Mouse (Mus musculus): ENCODE results near the gene Ranbp17.

Ranbp17 gene

DNA sequence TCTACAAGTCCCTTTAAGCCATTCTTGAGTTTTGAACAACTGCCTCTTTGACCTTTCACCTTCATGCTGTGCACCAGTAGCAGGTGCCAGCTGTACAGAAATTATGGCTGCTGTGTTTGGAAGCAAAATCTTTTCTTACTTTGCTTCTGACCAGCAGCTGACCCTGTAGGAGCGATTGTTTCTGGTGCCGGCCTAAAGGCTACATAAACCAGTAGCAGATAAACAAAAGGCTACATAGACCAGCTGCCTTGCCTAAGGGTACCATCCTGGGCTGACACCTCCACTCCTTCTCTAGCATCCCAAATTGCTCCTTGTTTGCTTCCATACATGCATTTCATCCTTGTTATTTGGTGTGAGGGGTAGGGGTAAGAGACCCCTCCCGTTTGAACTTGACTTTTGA, 279.4 kb downstream of the Ranbp17 start:
- ATAC-seq (ENCODE audit: low TSS enrichment): no peak

DNA sequence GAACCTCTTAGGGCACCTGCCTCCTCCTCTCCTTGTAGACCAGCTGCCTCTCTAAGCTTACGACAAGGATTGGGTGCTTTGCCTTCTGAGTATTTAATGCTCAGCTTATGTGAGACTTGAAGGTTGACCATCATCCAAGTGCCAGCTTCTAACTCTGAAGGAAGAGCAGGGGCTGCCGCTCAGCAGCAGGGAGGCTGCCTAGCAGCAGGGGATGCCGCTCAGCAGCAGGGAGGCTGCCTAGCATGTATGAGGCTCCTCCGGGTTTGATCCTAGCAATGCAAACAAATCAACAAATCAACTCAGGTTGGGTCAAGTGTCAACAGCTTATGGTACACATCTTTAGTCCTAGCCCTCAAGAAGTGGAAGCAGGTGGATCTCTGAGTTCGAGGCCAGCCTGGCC, 281.5 kb downstream of the Ranbp17 start:
- ATAC-seq (ENCODE audit: low TSS enrichment): no peak

DNA sequence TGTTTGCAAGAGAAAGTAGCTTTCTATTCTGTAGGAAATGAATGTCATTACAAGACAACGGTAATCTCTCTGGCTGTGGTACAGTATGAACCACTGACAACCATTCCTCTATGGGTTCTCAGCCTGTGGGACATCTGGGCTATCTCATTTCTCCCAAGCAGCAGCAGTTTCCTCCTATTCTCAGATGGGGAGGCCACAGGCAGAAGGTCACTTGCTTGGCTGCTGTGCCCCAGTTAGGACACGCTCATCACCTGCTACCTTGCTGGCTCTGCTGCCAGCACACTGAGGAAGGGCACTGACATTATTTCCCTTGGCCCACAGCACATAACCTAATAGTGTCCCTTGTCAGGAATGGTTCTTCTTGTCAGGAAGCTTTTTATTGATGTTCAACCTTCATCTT, 285.4 kb downstream of the Ranbp17 start:
- no peak for ATAC-seq (ENCODE audit: low TSS enrichment)

DNA sequence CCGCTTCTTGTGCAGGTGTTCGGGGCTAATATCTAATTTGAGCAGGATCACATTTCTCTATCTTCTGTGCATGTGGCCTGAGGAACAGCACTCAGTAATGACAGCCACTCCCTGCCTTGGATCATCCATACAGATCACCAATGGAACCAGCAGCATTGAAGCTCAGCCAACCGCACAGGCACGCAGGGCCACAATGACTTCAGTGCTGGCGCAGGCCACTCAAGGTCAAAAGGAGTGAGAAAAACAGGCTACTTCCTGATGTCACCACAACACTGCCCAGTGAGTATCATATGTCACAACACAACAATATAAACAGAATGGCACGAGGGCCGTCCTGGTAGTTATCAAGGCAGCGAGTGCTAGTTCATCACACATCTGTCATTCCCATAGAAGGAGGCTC, 287.0 kb downstream of the Ranbp17 start:
- ATAC-seq (ENCODE audit: low TSS enrichment): no peak

DNA sequence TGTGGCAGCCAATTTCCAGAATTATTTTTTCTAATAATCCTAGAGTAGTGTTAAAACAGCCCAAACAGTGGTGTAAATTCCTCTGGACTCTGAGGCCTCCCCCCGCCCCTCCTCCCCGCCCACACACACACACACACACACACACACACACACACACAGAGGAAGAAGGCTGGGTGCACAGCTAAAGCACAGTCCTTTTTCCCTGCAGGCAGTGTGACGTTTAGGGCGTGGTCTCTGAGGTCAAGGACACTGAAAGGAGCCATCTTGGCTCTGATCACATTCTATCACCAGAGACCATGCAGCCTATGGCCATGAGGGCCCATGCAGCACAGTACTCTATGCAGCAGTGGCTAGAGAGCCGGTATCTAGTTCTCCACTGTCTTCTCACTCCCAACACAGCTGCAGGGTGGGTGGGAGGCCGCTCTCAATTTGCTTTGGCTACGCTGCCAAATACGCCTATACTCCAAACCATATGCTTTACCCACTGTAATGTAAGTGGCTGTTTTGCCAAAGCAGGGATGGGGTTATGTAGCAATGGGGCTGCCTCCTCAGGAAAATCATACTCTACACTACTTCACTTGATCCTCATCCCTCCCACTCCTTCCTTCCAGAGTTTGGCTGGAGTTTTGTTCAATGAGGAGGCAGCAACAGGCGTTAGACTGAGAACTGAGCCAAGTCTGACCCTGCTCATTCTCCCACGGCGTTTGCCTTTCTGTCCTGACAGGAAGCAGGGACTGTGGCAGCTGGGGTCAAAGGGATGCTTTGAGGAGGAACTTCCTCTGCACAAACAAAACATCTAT, 291.8 kb downstream of the Ranbp17 start:
- ATAC-seq (ENCODE audit: low TSS enrichment): peak; percentile 96

DNA sequence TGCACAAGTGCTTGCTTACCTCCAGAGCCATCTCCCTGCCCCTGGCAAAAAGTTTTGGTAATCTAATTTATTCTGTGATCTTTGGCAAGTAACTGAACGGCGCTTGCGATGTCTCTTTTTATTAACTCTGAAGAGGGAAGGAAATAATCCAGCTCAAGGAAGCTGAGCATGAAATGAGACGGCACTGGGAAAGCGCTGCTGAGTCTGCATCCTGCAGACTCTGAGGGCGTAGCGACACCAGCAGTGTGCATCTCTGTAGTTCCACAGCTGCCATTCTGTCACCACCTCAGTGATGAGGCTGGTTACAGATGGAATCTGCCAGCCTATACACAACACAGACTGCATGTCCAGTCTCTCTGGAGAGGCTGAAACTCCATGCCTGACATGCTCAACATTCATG, 292.8 kb downstream of the Ranbp17 start:
- ATAC-seq (ENCODE audit: low TSS enrichment): 0 out of 2 replicates have a peak, but pooled peaks have one; percentile 52

DNA sequence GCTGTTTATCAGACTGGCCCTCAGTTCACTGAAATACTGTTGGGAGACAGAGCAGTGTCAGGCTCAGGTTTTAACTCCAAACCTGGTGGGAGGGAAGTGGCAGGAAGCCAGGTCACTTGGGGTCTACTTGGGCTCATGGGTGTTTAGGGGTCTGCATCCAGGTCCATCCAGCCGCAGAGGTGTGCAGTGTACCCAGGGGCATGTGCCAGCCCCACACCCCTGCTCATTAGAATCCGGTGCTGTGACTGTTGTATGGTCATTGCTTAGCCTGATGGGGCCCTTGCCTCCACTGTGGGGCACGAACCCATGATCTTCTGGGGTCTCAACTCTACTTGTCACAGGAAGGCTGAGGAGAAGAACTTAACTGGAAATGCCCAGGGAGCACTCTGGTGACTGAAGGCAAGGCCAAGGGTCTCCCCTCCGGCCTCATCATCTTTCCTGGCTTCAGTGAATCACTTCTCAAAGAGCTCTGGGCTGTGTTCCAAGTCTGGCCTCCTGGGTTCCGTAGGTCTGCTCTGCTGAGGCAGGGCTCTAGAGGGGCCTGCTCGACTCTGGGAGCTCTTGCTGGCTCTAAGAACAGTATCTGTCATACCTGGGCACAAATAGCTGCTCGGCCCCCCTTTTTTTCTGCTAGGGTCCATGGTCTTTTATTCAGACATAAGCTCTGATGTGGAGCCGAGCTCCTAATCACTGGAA, 296.0 kb downstream of the Ranbp17 start:
- no peak for ATAC-seq (ENCODE audit: low TSS enrichment)

DNA sequence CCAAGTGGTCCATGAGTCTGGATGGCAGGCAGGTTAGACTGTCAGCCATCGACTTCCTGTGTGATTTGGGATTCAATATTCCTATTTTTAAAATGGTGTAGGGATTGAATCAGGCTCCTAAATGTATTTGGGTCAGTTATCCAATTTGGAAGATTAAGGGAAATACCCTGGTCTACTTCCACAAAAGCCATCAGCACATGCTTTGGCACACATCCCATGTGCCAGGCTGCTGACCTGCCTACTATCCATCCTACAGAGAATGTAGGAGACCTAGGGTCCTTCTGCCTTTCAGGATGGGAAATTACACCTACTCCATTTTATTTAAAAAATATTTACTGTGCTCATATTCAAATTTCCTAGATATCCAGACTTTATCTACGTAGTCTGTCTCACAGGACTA, 306.1 kb downstream of the Ranbp17 start:
- no peak for ATAC-seq (ENCODE audit: low TSS enrichment)

DNA sequence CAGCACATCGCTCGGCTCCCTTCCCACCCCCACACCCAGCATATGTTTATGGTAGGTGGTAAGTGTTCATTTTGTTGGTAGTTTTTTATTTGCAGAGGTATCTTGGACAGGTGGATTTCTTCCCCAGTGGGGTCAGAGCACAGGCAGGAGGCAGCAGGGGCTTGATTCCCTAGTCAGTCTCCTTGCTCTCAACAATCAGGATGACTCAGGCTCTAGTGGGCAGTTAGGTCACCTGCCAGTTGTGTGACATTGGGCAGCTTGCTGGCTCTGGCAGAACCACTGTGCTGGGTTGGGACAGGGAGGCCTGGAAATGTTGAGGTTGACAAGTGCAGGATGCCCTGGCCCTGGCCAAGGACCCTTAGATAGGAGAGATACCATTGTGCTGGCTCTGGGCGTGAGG, 308.6 kb downstream of the Ranbp17 start:
- no peak for ATAC-seq (ENCODE audit: low TSS enrichment)

DNA sequence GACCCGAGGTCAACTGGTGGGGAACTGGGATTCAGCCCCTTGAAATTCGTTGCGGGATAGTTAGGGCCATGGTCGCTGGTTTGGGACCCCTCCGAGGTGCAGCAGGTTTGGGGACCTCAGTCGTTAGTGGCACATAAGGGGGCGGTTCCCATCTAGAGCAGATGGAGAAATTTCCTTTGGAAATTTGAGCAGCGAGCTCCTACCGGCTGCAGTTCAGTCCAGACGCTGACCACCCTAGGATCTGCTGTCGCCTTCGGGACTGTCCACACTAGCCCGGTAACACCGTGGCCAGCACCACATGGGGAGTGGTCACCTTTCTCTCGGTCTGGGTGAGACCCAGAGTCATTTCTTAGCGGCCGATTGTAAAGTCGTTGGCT, 309.2 kb downstream of the Ranbp17 start:
- no peak for ATAC-seq (ENCODE audit: low TSS enrichment)

DNA sequence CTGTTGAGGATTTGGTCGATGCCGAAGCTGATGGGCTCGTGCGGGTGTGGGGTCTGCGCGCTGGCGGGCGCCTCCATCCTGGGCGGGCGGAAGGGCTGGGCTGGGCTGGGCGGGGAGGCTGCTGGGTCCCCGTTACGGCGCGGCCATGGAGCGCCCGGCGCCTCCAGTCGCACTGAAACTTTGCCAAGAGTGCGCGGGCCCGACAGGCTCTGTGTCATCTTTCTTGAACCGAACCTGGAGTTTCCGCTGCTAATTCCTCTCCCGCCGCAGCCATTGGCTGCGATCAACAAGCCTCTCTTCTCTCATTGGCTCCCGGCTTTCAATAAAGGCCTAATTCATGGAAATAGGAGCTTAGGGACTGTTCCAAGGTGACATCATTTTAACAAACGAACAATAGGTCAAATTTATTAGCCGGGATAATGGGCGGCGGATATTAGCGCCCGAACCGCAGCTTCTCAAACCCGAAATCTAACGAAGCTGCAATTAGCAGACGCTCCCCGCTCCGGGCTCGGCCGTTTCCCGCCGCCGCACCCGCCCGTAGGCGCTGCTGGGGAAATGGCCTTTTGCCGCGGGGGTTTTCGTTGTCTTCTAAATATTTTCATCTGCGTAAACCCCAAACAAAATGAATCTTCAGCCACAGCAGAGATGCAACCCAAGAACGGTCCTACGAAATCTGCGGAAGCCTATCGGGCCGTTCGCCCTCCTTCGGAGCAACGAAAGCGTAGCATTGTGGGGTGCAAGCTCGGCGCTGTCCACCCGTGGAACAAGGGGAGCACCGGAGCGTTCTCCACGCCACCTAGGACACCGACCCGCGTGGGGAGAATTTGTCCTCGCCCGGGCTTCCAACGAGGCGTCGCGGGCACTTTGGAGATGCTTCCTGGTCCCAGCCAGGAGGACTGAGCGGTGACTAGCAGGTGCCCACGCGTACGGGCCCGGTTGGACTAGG, 309.9 kb downstream of the Ranbp17 start, which contains the start of gene Tlx3:
Tlx3 (minus strand) TSS at position 207 of the 946 bp plus-strand sequence.
- no peak for ATAC-seq (ENCODE audit: low TSS enrichment)

DNA sequence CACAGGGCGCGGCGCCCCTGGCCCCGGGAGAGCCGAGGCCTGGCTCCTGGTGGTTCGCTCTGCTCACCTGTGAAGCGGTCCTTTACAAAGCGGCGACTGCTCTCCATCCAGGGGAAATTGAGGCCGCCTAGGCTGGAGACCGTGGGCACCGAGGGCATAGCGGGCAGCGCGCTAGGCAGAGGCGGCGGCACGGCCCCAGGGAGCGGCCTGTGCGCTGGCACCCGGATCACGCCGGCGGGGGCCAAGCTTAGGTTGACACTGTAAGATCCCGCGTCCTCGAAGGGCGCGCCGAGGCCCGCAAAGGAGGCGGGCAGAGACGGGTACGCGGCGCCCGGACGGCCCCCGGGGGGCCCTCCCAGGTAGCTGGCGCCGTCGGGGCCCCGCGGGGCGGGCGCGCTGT, 310.6 kb downstream of the Ranbp17 start:
- ATAC-seq (ENCODE audit: low TSS enrichment): no peak

DNA sequence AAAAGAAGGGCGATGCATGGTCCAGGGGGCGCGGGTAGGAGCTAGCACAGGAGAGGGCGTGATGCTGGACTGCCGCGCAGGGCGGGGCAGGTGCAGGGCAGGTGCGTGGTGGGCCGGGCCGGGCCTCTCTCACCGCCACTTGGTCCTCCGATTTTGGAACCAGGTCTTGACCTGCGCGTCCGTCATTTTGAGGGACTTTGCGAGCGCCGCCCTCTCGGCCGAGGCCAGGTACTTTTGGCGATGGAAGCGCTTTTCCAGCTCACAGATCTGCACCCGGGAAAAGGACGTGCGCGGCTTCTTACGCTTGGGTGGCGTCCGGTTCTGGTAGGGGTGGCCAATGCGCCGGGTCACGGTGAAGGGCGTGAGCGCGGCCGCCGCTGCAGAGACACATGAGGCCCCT, 311.2 kb downstream of the Ranbp17 start:
- ATAC-seq (ENCODE audit: low TSS enrichment): no peak

DNA sequence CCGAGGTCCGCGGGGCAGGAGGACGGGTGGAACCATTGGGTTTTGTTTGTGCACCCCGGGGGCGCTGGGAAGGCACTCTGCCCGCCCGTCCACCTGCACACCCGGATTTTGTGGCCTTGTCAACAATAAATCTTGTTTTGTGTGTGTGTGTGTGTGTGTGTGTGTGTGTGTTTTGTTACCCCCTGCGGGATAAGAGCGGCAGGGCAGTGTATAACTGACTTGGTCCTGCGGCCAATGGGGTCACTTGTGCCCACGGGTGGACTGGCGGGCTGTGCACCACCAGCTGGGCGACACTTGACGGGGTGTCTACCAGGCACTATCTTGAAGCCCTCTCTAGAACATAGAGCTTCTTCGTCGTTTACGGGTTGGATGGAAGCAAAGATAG, 311.9 kb downstream of the Ranbp17 start:
- no peak for ATAC-seq (ENCODE audit: low TSS enrichment)

DNA sequence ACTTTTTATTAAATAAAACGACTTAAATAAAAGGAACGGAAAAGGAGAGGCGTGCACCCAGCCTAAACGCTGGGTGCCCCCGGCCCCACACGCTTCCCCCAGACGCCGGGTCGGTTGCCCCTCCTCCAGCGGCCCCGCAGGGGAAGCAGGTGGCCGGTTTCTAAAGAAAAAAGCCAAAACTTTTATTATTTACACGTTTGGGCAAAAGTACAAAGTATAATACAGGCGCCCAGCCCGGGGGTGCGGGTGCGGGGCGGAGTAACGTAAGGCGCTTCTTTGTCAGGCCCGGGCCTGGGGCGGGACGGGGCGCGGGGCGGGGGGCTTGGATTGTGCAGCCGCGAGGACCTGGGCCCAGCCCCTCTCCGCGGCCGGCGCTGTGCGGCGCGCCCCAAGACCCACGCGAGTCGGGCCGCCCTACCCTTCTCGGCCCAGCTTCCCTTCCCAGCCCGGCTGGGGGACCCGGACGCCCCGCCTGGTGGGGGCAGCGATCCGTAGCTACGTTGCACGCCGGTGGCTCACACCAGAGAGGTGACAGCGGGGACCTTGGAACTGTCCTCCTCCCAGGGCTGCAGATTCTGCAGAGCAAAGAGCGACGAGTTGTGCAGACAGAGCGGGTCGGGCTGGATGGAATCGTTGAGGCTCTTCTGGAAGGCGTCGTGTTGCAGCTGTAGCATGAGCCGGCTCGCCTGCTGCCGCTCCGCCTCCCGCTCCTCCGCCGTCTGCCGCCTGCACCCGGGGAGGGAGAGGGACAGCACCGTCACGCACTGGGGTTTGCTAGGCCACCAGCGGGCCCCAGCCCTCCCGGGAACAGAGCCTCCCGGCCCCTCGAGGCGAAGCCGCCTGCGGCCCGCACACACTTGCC, 312.6 kb downstream of the Ranbp17 start:
- ATAC-seq (ENCODE audit: low TSS enrichment): no peak

DNA sequence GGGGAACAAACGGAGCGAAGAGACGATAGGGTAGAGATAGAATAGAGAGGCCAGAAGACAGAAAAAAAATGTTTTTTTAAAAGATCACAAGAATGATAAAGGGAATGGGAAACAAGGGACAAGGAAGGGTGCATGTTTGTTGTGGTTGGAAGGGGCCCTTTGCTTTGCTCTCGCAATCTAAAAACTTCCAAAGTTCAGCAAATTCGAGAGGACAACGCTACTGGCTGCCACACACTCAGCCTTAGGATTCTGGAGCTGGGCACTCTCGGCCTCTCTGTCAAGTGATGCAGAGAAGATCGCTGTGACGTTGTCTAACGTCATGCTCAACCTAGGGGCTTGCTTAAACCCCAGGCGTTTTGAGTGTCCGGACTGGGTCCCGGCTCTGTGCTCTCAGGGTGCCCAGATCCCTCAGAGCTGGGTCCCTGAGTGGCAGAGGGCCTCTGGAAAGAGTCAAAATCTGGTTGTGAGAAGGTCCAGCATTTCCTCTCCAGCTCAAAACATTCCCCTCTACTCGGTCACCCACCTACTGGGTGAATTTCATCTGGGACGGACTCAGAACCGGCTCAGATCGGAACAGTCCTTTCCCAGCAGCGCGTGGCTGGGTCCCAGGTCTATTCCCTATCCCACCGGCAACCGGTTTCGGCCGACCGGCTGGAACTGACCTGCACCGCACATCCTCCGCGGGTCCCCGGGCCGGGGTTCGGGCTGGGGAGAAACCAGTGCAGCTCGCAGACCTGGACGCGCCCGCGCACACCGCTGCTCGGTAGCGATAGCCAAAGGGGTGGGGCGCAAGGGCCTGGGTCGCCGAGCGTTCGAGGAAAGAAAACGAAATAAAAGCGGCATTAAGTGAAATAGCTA, 313.4 kb downstream of the Ranbp17 start:
- no peak for ATAC-seq (ENCODE audit: low TSS enrichment)

DNA sequence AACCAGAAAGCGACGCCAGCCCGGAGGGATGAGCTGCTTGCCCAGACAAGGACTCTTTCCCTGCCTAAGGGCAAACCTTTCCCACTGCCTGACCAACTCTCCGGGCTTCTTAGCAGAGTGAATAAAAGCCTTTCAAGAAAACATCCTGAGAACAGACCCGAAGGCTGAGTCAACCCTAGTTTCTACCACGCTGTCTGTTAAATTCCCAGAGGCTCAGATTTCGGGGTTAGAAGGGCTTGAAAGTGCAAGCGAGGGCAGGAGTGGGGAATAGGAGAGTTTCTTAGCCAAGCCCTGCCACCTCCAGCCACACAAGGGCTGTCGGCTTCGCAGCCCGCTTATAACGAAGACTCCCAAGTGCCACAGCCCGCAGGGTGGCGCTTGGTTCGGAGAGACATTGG, 314.4 kb downstream of the Ranbp17 start:
- ATAC-seq (ENCODE audit: low TSS enrichment): no peak

DNA sequence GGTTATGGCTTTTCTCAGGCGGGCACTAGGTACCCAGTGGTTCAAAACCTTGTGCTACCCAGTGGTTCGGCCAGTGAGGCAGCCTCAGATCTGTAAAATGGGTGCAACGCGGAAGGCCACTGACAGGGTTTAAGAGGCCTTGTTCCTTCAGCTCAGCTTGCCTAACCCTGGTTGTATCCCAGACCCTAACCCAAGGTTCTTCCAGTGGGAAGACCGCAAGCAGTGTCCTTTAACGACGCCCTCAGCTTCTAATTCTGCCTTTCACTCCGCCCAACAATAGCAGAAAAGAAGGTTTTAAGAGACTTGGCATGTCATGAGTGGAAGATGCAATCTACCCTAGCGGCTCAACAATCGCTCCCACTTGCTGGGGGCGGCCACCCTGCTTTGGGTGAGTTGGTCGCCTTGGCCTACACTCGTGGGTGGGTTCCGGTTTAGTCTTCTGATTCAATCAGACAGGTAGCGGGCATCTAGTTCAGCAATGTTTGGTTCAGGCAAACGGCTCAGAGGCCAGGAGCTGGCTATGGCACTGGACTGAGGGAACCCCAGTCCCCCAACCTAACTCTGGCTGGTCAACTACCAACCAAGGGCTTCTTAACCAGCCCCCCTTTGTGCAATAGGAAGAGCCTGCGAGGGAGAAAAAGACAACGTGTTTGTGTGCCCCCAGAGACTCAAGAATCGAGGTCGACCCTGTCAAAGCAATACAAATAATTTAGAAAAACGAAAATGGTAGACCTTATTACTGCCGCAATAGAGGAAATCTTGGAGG, 315.0 kb downstream of the Ranbp17 start:
- no peak for ATAC-seq (ENCODE audit: low TSS enrichment)

DNA sequence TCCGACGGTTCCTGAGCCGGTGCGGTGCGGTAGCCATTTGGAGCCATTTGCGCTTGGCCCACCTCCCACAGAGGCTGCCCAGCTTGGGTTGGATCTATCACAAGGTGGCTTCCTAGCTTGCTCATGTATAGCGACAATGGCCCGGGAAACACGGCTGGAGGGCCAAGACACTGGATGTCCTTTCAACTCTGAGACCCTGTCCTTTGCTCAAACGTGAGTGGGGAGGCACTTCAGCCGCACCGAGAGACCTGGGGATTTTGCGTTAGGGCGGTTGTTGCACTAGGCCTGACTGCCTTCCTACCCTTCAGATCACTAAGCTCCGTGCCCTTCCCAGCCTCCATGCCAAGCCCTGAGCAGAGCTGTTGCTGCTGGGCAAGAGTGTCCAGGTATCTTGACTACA, 315.9 kb downstream of the Ranbp17 start:
- no peak for ATAC-seq (ENCODE audit: low TSS enrichment)

DNA sequence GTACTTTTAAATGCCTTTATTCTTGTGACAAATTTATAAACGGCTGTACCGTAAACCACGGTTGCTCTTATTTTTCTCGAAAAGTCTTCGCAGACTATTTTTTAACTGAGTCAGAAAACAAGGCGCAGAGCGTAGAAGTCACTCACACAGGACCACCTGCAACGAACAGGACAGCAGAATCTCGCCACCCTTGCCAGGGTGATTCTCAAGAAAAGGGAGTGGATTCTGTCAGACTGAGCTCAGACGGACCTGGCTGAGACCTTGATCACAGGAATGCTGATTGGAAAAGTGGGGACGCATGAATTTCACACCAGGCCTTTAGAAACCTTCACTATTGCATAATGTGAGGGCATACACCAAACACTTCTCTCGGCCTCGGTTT, 316.4 kb downstream of the Ranbp17 start:
- no peak for ATAC-seq (ENCODE audit: low TSS enrichment)
